Mouse (Mus musculus) large intestine, adult 2 months (tissue): ENCODE measurements around the gene Tmem201. TPM values are rescaled to one million over a fixed set of nuclear protein-coding genes. Genes with fewer than 3 reads are reported as not detected.
"Not testable (repeated sequence)": the region's sequence is repeated elsewhere in the genome, so short reads cannot be mapped to it uniquely, and the experiment has no call there.

ENCODE experiments used
- DNase-seq: peaks from one replicate; pipeline ENCODE4 v3.0.0-alpha.2; 2012; ENCODE audit warnings: low read depth, low spot score
- WGBS: fragments of 180-500 bp; shearing (Covaris S2); methylation state at CpG from one replicate; pipeline ENCODE4 v1.1.7; 2018; 5-methylcytosine and 5-hydroxymethylcytosine counted together
- polyA plus RNA-seq: library from polyadenylated mRNA; depleted of rRNA; stranded (reverse); fragments of >200 nt; gene quantifications from 2 replicates; pipeline ENCODE4 v1.2.3, GENCODE M21; 2012

Gene Tmem201
- polyA plus RNA-seq, 1 experiment: 15.3 TPM

GRCm38 (mm10) chr4:149750671-149751070 lies 12.8 kb upstream of the Tmem201 start:
- DNase-seq: no peak
- WGBS: 84% methylated on average over 5 of the region's 5 CpGs

DNA sequence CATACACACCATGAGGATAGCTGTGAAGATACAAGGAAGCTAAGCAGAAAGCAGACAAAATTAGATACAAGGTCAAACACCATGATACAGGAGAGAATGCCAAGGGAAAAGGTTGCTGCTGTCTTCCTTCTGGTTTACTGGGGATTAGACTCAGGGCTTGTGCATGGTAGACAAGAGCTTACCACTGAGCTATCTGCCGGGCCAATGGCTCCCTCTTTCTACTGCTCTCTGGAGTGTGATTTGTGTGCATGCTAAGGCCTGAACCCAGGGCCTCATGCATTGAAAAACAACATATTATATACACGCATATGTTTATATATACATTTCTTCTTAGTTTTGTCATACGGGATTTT lies 11.8 kb upstream of the Tmem201 start:
- DNase-seq: not testable (repeated sequence)
- 90% methylated on average over 3 of the region's 3 CpGs for WGBS

DNA sequence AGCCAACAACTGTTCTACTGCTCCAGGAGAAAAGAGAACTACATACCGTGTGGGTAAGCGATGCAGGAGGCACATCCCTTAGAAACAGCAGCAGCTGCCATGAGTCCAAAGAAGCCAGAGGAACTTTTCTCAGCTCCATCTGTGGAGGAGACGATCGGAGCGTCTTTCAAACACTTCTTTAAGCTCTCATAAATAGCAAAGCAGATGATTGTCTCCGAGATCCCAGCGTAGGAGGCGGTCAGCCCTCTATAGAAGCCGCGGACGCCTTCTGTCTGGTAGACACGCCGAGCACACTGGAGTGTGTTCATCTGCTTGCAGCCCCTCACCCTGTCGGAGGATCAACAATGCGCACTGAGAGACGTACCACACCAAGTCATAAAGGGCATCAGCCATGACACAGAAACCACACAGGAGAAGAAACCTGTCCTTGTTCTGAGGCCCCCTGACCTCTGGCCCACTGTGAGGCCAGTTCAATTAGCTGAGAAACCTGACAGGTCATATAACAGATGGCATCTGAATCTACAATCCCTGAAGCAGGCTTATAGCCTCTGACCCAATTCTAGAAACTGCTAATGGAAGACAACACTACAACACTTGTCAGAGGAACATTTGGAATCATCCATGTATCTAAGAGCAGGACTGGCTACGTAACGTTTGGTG lies 11.3 kb upstream of the Tmem201 start:
- 93% methylated on average over 18 of the region's 18 CpGs for WGBS
- no peak for DNase-seq

DNA sequence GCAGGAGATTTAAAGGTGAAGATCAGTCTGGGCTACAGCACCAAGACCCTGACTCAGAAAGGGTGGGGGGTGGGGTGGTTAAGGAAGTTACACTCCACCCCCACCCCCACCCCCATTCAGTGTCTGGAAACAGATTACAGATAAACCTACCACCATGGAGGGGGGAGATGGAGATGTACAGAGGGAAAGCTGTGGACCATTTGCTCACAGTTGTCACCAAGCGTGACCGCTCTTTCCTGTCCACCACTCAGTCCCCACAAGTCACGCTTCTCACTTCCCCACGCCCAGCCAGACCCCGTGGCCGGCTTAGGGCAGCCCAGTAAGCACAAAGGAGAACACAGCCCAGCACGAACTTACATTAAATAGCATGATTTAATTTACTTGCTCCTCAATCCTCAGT lies 6.3 kb upstream of the Tmem201 start:
- 89% methylated on average over 7 of the region's 7 CpGs for WGBS
- no peak for DNase-seq

DNA sequence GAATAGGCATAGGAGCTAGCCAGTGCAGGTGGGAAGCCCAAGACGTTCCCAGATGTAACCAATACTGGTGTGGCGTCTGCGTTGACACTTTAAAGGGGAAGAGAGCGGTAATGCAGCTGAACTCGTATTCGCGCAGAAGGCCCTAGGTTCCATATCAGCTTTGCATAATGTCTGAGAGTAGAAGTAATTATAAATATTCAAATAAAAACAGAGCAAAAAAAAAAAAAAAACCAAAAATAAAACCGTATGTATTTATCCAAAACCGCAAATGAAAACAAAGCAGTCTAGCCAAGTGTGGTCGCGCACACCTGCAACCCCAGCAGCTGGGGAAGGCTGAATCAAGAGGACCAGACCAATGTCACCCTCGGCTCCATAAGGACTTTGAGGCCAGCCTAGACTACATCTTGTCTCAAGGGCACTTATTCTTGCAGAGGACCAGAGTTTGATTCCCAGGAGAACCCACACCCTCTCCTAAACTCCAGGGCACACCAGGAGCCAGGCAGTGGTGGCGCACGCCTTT lies 4.2 kb upstream of the Tmem201 start:
- 91% methylated on average over 14 of the region's 14 CpGs for WGBS

DNA sequence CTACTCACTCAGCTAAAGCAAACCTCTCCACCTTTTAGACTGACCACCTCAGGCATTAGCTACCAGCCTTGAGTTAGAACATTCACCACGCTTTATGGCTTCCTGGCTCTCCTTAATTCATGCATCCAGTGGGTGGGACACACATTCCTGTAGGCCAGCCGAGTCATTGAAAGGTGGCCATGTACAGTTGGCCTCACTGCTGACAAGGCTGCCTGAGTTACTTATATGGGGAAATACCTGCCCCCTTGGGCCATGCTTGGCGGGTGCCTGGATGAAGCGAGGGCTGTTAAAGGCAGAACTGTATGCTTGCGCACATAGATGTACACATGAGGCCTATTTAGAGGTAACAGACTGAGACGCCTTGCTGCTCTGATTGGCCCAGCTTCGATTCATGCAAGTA lies 2.5 kb upstream of the Tmem201 start:
- no peak for DNase-seq
- WGBS: 74% methylated on average over 7 of the region's 7 CpGs

More for the DNA sequence above, 4.2 kb upstream of the Tmem201 start:
- DNase-seq: no peak

DNA sequence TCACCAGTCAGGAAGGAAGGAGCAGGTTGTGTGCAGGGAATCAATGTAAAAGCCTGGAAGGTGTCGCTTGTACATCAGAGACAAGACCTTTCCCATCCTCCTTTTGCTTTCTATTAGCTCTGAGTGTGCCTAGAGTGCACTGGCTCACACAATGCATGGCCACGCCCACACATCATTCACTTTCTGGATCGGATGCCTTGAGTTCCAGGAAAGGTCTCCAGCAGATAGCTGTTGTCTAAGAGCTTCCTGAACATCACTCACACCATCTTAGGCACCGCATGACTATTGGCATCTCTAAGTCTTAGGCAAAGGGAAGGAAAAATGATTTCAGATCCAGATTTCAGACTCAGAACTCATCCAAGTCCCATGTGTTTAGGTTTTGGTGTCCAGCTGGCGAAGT lies 1.6 kb upstream of the Tmem201 start:
- DNase-seq: no peak
- WGBS: 75% methylated on average over 5 of the region's 5 CpGs

- DNase-seq: no peak
Measured at GRCm38 (mm10) chr4:149736581-149736980, 1.3 kb downstream of the Tmem201 start.

DNA sequence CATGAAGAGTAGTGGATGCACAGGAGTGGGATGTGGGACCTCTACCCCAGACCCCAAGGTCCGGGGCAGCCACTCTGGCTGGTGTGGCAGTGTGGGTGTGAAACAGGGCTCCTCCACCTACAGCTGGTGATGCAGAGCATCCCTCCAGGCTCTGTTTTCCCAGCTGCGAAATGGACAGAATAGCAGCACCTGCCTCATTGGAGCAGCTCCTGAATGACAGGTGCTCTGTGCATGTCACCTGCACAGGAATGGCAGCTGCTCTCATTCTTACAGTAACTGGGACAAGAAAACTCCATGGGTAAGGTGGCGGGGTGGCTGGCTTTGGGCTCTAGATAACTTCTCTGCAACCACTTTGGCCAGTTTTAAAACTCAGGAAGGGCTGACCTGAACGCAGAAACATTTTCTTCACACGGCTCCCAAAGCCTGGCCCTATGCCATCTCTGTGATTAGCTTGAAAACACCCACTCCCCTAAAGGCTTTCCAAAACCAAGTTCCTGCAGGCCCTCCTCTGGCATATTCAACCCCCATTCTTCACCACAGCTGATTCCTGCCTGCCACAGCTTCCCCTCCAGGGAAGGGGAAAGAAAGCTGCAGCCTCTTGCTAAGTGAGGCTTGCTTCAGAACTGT lies 2.1 kb downstream of the Tmem201 start:
- no peak for DNase-seq
- WGBS: 66% methylated on average over 5 of the region's 5 CpGs

More at GRCm38 (mm10) chr4:149736581-149736980, 1.3 kb downstream of the Tmem201 start:
- 31% methylated on average over 4 of the region's 4 CpGs for WGBS

GRCm38 (mm10) chr4:149734730-149735475 lies 2.9 kb downstream of the Tmem201 start:
- no peak for DNase-seq
- 79% methylated on average over 10 of the region's 10 CpGs for WGBS

DNA sequence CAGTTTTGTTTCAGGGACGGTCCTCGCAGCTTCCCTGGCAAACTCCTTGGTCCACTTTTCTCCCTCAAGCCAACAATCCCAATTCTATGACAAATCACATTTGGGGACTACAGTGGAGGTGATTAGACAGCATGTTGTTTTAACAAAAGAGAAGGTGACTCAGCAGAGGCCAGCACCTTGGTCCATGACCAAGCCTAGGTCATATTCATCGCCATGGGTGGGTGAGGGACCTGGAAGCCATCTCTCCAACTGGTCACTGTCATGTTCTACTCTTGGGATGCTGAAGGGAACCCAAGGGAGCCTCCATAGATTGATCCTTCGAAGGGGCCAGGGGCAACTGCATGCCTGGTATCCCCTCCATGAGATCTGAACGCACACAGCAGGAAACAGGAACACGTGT lies 3.6 kb downstream of the Tmem201 start:
- WGBS: 90% methylated on average over 6 of the region's 6 CpGs
- DNase-seq: no peak

GRCm38 (mm10) chr4:149733748-149734147 lies 4.1 kb downstream of the Tmem201 start:
- 85% methylated on average over 6 of the region's 6 CpGs for WGBS
- no peak for DNase-seq

DNA sequence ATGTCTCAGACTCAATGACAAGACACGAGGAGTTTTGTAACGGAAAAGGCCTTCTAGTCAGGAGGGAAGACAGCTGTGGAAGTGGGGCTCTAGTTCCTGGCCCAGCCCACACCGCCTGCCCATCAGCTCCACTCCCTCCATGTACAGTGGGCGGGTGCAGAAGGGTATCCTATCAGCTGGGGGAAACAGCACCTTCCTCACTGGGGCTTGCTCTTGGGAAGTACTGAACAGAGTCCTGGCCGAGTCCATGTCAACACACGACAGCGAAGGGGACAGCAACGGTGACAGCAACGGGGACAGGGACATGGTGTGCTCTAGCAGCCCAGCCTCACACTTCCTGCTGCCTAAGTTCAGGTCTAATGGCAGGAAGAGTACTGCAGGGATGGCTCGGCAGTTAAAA lies 5.0 kb downstream of the Tmem201 start:
- DNase-seq: no peak
- 56% methylated on average over 10 of the region's 10 CpGs for WGBS

DNA sequence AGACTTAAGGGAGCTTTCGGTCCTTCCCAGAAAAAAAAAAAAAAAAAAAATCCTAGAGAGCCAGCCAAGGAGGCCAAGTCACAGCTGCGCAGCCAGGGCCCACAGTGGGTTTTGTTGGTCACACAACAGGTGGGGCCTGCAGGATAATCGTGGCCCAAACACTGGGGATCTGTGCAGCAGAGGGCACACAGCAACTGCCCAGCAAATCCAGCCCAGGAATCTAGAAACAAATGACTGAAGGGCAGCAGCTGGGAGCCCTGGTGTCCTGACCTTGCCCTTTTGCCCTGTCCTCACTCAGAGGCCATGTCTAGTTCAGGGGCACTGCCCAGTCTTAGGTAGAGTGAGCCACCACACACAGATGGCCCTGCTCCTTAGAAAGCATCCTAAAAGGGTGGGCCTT lies 5.5 kb downstream of the Tmem201 start:
- DNase-seq: no peak
- WGBS: 79% methylated on average over 3 of the region's 3 CpGs

DNA sequence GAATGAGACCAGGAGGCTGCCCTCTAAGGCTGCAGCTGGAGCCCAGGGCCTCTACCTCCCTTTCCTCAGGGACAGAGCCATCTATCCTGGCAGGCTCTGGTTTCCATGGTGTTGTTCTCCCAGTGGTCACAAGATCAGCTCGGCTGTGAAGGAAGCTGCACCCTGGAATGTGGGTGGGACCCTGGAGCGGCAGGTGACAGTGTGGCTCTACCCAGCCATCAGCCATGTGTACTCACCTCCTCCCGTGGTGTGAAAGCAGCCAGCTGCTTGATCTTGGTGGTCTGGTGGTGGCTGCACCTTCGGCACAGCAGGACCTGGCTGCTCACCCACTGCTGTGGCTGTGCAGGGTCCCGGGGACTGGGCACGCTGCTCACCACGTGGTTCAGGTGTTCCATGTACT lies 7.0 kb downstream of the Tmem201 start:
- WGBS: 52% methylated on average over 7 of the region's 7 CpGs
- no peak for DNase-seq

GRCm38 (mm10) chr4:149728810-149729209 lies 9.0 kb downstream of the Tmem201 start:
- DNase-seq: no peak
- WGBS: 88% methylated on average over 8 of the region's 8 CpGs

DNA sequence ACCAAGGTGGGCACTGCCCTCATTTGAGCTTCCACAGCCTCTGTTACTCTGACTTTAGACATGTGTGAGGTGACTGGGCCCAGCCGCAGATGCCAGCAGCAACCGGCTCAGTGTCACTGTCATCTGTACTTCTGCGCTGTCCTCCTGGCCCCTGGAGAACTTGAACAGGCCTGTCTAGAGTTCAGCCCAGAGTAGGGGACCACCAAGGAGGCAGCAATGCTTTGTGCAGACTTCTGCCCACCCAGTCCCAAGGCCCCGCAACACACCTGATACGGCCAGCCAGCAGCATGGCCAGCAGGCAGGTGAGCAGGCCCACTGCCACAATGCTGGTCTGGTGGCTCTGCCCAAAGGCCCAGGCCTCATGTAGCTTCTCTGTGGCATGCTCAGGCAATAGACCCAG lies 10.2 kb downstream of the Tmem201 start:
- DNase-seq: no peak
- WGBS: 98% methylated on average over 5 of the region's 5 CpGs

DNA sequence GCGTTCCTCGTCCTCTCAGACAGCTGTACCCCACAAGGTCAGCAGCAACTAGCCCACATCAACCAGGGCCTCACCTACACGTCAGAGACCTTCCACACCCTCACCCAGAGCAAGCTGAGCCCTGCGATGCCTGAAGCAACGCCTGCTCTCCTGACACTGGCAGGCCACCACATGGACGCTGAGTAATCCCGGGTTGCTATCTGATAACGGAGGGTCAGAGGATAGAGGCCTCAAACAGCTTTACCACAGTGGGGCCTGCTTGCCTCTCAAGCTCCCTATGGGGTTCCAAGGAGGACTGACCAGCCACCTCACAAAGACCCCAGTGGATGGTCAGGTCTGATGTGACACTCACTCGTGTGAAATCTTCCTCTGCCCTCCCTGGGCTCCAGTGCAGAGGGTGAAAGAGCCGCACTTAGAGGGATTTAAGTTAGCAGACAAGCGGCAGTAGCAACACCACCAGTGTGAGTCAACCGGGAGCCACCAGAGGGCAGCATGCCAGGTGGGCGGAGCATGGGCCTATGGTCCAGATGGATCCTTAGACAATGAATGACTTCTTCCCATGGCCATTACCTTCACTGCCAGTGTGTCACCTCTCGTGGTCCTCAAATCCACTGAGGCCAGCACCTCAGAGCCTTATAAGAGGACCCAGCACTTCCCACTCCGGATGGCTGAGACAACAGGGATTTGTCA lies 12.0 kb downstream of the Tmem201 start:
- no peak for DNase-seq
- WGBS: 63% methylated on average over 15 of the region's 15 CpGs

DNA sequence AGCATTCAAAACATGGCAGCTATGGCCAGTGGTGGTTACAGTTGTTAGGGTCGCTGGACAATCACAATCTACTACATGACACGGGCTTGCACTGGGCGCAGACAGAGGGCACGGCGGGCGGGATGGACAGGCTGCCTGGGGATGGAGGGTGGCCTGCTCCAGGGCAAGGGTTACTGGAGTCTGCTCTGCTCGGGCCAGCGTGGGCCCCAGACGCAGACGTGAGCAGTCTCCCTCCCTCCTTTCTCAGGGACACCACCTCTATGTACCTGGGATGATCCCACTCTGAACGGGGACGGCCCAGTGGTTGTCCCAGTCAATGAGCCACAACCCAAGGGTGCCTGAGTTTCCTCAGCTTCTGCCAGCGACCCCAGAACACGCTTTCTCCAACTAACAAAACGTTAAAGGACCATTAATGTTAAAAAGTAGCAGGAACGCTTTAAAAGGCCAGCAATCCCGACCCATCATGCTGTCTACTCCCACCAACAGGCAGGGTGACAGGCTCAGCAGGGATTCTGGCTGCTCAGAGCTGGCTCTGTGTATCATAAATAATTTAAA lies 12.9 kb downstream of the Tmem201 start:
- 91% methylated on average over 17 of the region's 17 CpGs for WGBS
- DNase-seq: no peak
